Mouse (Mus musculus): ENCODE measurements around the gene Cuedc2. TPM values are rescaled to one million over a fixed set of nuclear protein-coding genes. Genes with fewer than 3 reads are reported as not detected.

Cuedc2 gene
- polyA plus RNA-seq, 1 experiment from 2014 or later: 217 TPM

- Histone ChIP-seq H3K4me3 (ENCODE audit: low read depth, low read length) (no peak overlapping the region; the same call in 1 of the 2 replicates), H3K4me1 (replicated peaks; ENCODE audit: control insufficient read depth, insufficient read depth, low read length) (peaks cover 10% of the 10 kb centered on the region), H3K27ac (ENCODE audit: low read depth, low read length) (no peak overlapping the region), H3K36me3 (ENCODE audit: control insufficient read depth, insufficient read depth, low read length) (no peaks in the 10 kb centered on the region), H3K27me3 (ENCODE audit: control insufficient read depth, insufficient read depth, low read length) (peaks cover 28% of the 10 kb centered on the region), H3K9ac (ENCODE audit: low read length) (0 out of 2 replicates have a peak overlapping the region, but pooled peaks have one; percentile 20), H3K9me3 (ENCODE audit: control insufficient read depth, low read length) (no peaks in the 10 kb centered on the region), H3K4me2 (ENCODE audit: low read depth, low read length, severe bottlenecking) (peak overlapping the region; percentile 74; the same call in 1 of the 2 replicates)
- DNase-seq (ENCODE audit: low spot score): peak; percentile 55
- ATAC-seq (replicated peaks; ENCODE audit: low FRiP score): no peak
- WGBS: 51% methylated on average over 16 of the region's 16 CpGs
These were observed 30.2 kb downstream of the Cuedc2 start for GRCm38 (mm10) chr19:46308303-46308702.

- Histone ChIP-seq H3K4me2 (ENCODE audit: low read depth, low read length, severe bottlenecking) (no peak overlapping the region), H3K4me3 (ENCODE audit: low read depth, low read length) (no peak overlapping the region), H3K4me1 (replicated peaks; ENCODE audit: control insufficient read depth, insufficient read depth, low read length) (peaks cover 10% of the 10 kb centered on the region), H3K9ac (ENCODE audit: low read length) (no peak overlapping the region), H3K36me3 (ENCODE audit: control insufficient read depth, insufficient read depth, low read length) (no peaks in the 10 kb centered on the region), H3K27me3 (ENCODE audit: control insufficient read depth, insufficient read depth, low read length) (peaks cover 24% of the 10 kb centered on the region), H3K9me3 (ENCODE audit: control insufficient read depth, low read length) (no peaks in the 10 kb centered on the region), H3K27ac (ENCODE audit: low read depth, low read length) (no peak overlapping the region)
- WGBS: 72% methylated on average over 16 of the region's 16 CpGs
- DNase-seq (ENCODE audit: low spot score) (no peak), ATAC-seq (replicated peaks; ENCODE audit: low FRiP score) (no peak)
These were observed 30.7 kb downstream of the Cuedc2 start for GRCm38 (mm10) chr19:46307781-46308180.

DNA sequence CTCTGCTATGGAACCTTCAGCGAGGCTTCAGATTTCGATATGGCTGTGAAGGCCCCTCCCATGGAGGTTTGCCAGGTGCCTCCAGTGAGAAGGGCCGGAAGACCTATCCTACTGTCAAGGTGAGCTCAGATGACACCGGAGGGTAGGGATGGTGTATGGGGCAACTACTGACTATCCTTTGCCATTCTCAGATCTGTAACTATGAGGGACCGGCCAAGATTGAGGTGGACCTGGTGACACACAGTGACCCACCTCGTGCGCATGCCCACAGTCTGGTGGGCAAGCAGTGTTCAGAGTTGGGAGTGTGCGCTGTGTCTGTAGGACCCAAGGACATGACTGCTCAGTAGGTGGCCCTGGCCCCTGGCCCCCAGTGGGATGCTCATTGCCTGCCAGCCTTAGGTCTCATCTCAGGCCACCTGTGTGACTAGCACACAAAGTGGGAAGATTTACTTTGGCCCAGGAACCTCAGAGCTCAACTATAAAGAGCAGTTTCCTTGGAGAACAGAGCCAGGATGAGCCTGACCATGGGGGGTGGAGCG is 31.7 kb downstream of the Cuedc2 start:
- Histone ChIP-seq H3K4me3 (ENCODE audit: low read depth, low read length) (no peak overlapping the region), H3K27ac (ENCODE audit: low read depth, low read length) (no peak overlapping the region), H3K4me1 (replicated peaks; ENCODE audit: control insufficient read depth, insufficient read depth, low read length) (peaks cover 10% of the 10 kb centered on the region), H3K9me3 (ENCODE audit: control insufficient read depth, low read length) (no peaks in the 10 kb centered on the region), H3K4me2 (ENCODE audit: low read depth, low read length, severe bottlenecking) (no peak overlapping the region), H3K9ac (ENCODE audit: low read length) (no peak overlapping the region), H3K36me3 (ENCODE audit: control insufficient read depth, insufficient read depth, low read length) (no peaks in the 10 kb centered on the region), H3K27me3 (ENCODE audit: control insufficient read depth, insufficient read depth, low read length) (peaks cover 24% of the 10 kb centered on the region)
- no peak for DNase-seq (ENCODE audit: low spot score)
- no peak for ATAC-seq (replicated peaks; ENCODE audit: low FRiP score)
- 89% methylated on average over 9 of the region's 9 CpGs for WGBS

DNA sequence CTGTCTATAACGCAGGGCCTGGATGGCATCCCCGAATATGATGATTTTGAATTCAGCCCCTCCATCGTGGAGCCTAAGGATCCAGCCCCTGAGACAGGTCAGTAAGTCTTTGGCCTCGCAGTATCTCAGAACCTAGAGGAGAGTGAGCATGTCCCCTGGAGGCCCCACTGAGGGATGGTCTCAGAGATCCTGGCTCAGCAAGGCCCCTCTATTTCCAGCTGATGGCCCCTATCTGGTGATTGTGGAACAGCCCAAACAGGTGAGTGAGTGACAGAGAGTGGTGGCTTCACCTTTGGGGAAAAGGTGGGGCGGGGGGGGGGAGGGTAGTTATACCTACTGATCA is 32.3 kb downstream of the Cuedc2 start:
- Histone ChIP-seq H3K27me3 (ENCODE audit: control insufficient read depth, insufficient read depth, low read length) (peaks cover 24% of the 10 kb centered on the region), H3K4me2 (ENCODE audit: low read depth, low read length, severe bottlenecking) (peak overlapping the region; percentile 91), H3K4me3 (ENCODE audit: low read depth, low read length) (peak overlapping the region; percentile 57), H3K9ac (ENCODE audit: low read length) (peak overlapping the region; percentile 61; the same call in 1 of the 2 replicates), H3K4me1 (replicated peaks; ENCODE audit: control insufficient read depth, insufficient read depth, low read length) (peaks cover 10% of the 10 kb centered on the region), H3K27ac (ENCODE audit: low read depth, low read length) (no peak overlapping the region), H3K9me3 (ENCODE audit: control insufficient read depth, low read length) (no peaks in the 10 kb centered on the region), H3K36me3 (ENCODE audit: control insufficient read depth, insufficient read depth, low read length) (no peaks in the 10 kb centered on the region)
- 50% methylated on average over 5 of the region's 5 CpGs for WGBS
- no peak for ATAC-seq (replicated peaks; ENCODE audit: low FRiP score)
- DNase-seq (ENCODE audit: low spot score): peak; percentile 47

- Histone ChIP-seq H3K9ac (ENCODE audit: low read length) (peak overlapping the region; percentile 61), H3K27me3 (ENCODE audit: control insufficient read depth, insufficient read depth, low read length) (peaks cover 24% of the 10 kb centered on the region), H3K4me1 (replicated peaks; ENCODE audit: control insufficient read depth, insufficient read depth, low read length) (peaks cover 10% of the 10 kb centered on the region), H3K9me3 (ENCODE audit: control insufficient read depth, low read length) (no peaks in the 10 kb centered on the region), H3K4me3 (ENCODE audit: low read depth, low read length) (peak overlapping the region; percentile 57), H3K36me3 (ENCODE audit: control insufficient read depth, insufficient read depth, low read length) (no peaks in the 10 kb centered on the region), H3K27ac (ENCODE audit: low read depth, low read length) (no peak overlapping the region), H3K4me2 (ENCODE audit: low read depth, low read length, severe bottlenecking) (peak overlapping the region; percentile 91)
- ATAC-seq (replicated peaks; ENCODE audit: low FRiP score): peak; percentile 57
- under 1% methylated on average over 42 of the region's 43 CpGs for WGBS
- peak; percentile 92 for DNase-seq (ENCODE audit: low spot score)
These were observed 32.9 kb downstream of the Cuedc2 start for GRCm38 (mm10) chr19:46305432-46306267.

GRCm38 (mm10) chr19:46304908-46305333 is 33.6 kb downstream of the Cuedc2 start:
- ATAC-seq (replicated peaks; ENCODE audit: low FRiP score): peak; percentile 47
- Histone ChIP-seq H3K4me2 (ENCODE audit: low read depth, low read length, severe bottlenecking) (peak overlapping the region; percentile 91), H3K9me3 (ENCODE audit: control insufficient read depth, low read length) (no peaks in the 10 kb centered on the region), H3K36me3 (ENCODE audit: control insufficient read depth, insufficient read depth, low read length) (no peaks in the 10 kb centered on the region), H3K9ac (ENCODE audit: low read length) (peak overlapping the region; percentile 61), H3K27ac (ENCODE audit: low read depth, low read length) (no peak overlapping the region), H3K4me3 (ENCODE audit: low read depth, low read length) (peak overlapping the region; percentile 57), H3K4me1 (replicated peaks; ENCODE audit: control insufficient read depth, insufficient read depth, low read length) (peaks cover 10% of the 10 kb centered on the region), H3K27me3 (ENCODE audit: control insufficient read depth, insufficient read depth, low read length) (peaks cover 24% of the 10 kb centered on the region)
- under 1% methylated on average over 34 of the region's 34 CpGs for WGBS
- peak; percentile 73 for DNase-seq (ENCODE audit: low spot score)

DNA sequence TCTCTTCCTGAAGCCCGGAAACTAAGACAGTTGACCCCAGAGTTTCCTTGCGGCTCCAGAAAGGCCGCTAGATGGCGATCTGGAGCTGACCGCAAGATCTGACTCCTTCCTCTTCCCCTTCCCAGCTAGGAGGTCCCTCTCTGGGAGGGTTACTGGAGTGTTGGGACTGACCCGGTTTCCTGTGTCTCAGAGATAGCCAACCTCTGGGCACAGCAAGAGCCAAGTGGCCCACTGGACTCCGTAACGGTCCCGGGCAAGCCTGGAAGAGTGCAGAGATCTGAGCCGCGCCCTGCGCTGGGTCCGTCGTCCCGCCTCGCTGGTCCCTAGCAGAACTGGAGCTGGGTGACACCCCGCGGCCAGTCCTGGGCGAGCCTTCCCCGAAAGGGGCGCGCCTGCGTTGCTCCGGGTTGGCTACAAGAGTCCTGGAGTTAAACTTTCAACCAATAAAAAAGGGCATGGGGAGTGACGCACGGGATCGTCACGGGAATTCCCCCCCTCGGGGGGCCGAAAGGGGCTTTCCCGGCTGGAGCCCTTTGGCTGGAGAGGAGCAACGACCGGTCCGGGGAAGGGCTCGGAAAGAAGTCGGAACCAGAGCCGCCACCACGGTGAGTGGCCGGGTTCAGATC is 34.2 kb downstream of the Cuedc2 start, which contains the start of gene Nfkb2:
Nfkb2 (plus strand) TSS at position 105 of the 626 bp plus-strand sequence.
- H3K27me3 ChIP-seq (ENCODE audit: control insufficient read depth, insufficient read depth, low read length): peaks cover 24% of the 10 kb centered on the region
- peak within 1 kb of the TSS; percentile 91 for H3K4me2 ChIP-seq (ENCODE audit: low read depth, low read length, severe bottlenecking)
- no peaks in the 10 kb centered on the region for H3K9me3 ChIP-seq (ENCODE audit: control insufficient read depth, low read length)
- H3K4me3 ChIP-seq (ENCODE audit: low read depth, low read length): peak within 1 kb of the TSS; percentile 57
- DNase-seq (ENCODE audit: low spot score) (peak; percentile 92), ATAC-seq (replicated peaks; ENCODE audit: low FRiP score) (peak; percentile 76)
- H3K27ac ChIP-seq (ENCODE audit: low read depth, low read length): no peak within 1 kb of the TSS
- under 1% methylated on average over 39 of the region's 39 CpGs for WGBS
- H3K4me1 ChIP-seq (replicated peaks; ENCODE audit: control insufficient read depth, insufficient read depth, low read length): peaks cover 10% of the 10 kb centered on the region
- no peaks in the 10 kb centered on the region for H3K36me3 ChIP-seq (ENCODE audit: control insufficient read depth, insufficient read depth, low read length)
- peak within 1 kb of the TSS; percentile 61 for H3K9ac ChIP-seq (ENCODE audit: low read length)

DNA sequence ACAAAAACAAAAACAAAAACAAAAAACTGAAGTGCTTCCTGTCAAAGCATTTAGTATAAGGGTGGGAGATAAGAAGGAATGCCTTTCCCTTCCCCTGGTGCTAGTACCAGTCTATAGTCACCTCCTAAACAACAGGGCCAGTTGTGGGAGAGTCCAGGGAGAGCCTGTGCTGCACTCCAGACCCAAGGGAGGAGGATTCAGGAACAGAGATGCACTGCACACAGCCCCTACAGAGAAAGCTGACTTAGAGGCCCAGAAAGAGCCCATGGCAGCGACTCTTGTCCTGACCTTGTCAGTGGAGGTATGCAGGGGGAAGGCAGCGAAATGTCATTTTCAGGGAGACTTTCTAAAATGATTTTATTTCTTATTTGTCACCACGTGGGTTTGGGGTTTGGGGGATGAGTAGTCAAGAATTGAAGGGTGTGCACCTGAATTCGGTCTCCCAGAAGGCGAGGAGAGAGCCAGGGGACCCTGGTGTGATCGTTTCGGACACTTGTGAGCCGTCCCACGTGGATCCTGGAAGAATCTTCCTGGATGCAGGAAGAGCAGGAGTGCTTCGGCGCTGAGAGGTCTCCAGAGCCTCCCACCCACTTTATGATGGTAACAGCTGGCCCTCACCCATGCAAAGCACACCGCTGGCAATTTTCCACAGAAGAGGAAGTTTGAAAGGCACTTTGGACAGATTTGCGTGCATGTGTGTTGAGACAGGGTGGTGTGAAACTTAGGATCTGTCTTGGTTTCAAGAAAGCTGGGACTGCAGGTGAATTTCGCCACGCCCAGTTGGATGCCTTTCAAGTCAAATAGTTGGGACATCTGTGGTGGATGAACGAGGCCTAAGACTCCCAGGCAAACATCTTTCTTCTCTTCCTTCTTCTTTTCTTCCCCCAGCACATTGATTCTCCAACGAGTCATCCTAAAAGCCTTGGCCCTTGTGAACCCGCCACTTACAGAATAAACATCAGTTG is 35.0 kb downstream of the Cuedc2 start:
- Histone ChIP-seq H3K36me3 (ENCODE audit: control insufficient read depth, insufficient read depth, low read length) (no peaks in the 10 kb centered on the region), H3K27me3 (ENCODE audit: control insufficient read depth, insufficient read depth, low read length) (peaks cover 20% of the 10 kb centered on the region), H3K9me3 (ENCODE audit: control insufficient read depth, low read length) (no peaks in the 10 kb centered on the region), H3K9ac (ENCODE audit: low read length) (no peak overlapping the region), H3K4me3 (ENCODE audit: low read depth, low read length) (peak overlapping the region; percentile 57; the same call in 1 of the 2 replicates), H3K4me2 (ENCODE audit: low read depth, low read length, severe bottlenecking) (peak overlapping the region; percentile 91), H3K4me1 (replicated peaks; ENCODE audit: control insufficient read depth, insufficient read depth, low read length) (peaks cover 7% of the 10 kb centered on the region), H3K27ac (ENCODE audit: low read depth, low read length) (no peak overlapping the region)
- DNase-seq (ENCODE audit: low spot score) (peak; percentile 51), ATAC-seq (replicated peaks; ENCODE audit: low FRiP score) (no peak)
- WGBS: 58% methylated on average over 18 of the region's 18 CpGs
